Mouse (Mus musculus) hindbrain, embryonic 16.5 days (tissue): ENCODE data around the gene Rcor2. TPM values are rescaled to one million over a fixed set of nuclear protein-coding genes. Genes with fewer than 3 reads are reported as not detected.
A peak's percentile ranks its signal among the peaks of the same experiment; 100 is the strongest.

Source experiments
- ATAC-seq: fragments of 200-750 bp; cut with Nextera tagmentation; 2 replicates; pipeline ENCODE4 v1.8.0; 2017; ENCODE audit warnings: moderate TSS enrichment, moderate library complexity
- H3K27ac ChIP-seq: fragments of 300-500 bp; sonication (generic); 2 replicates; pipeline ENCODE4 v1.5.1; 2014; ENCODE audit warnings: low read depth, mild to moderate bottlenecking, control low read depth, low read length, moderate library complexity
- H3K27me3 ChIP-seq: fragments of 300-500 bp; sonication (generic); replicated peaks from 2 replicates; pipeline ENCODE4 v1.6.1; 2014; ENCODE audit warnings: low read length; ENCODE audit not compliant: control insufficient read depth, insufficient read depth
- H3K36me3 ChIP-seq: fragments of 300-500 bp; sonication (generic); 2 replicates; pipeline ENCODE4 v1.6.1; 2014; ENCODE audit warnings: mild to moderate bottlenecking, low read length, moderate library complexity, mixed read lengths; ENCODE audit not compliant: control insufficient read depth, insufficient read depth
- H3K4me1 ChIP-seq: fragments of 300-500 bp; sonication (generic); 2 replicates; pipeline ENCODE4 v1.6.1; 2014; ENCODE audit warnings: low read depth, low read length; ENCODE audit not compliant: control insufficient read depth, insufficient read depth
- H3K4me2 ChIP-seq: fragments of 300-500 bp; sonication (generic); 2 replicates; pipeline ENCODE4 v1.6.1; 2014; ENCODE audit warnings: mild to moderate bottlenecking, low read length, control low read depth, moderate library complexity
- H3K4me3 ChIP-seq: fragments of 300-500 bp; sonication (generic); 2 replicates; pipeline ENCODE4 v1.5.1; 2014; ENCODE audit warnings: mild to moderate bottlenecking, low read length, control low read depth, moderate library complexity
- H3K9ac ChIP-seq: fragments of 300-500 bp; sonication (generic); 2 replicates; pipeline ENCODE4 v1.6.1; 2014; ENCODE audit warnings: low read depth, mild to moderate bottlenecking, control low read depth, low read length, moderate library complexity
- H3K9me3 ChIP-seq: fragments of 300-500 bp; sonication (generic); 2 replicates; pipeline ENCODE4 v1.6.1; 2014; ENCODE audit warnings: mild to moderate bottlenecking, low read length, moderate library complexity; ENCODE audit not compliant: control insufficient read depth
- WGBS: fragments of 180-500 bp; shearing (Covaris S2); extraction: QIAGEN DNeasy Blood & Tissue Kit; methylation state at CpG from one replicate; pipeline ENCODE4 v1.1.7; 2014; 5-methylcytosine and 5-hydroxymethylcytosine counted together
- polyA plus RNA-seq: library from polyadenylated mRNA; unstranded; fragments of >200 nt; fragmentation: Nextera tagmentation; extraction: Ambion mirVana; gene quantifications from 2 replicates; pipeline ENCODE4 v1.2.1, GENCODE M21; 2015

Rcor2 gene
- polyA plus RNA-seq, 1 experiment from 2014 or later = 10.5 TPM

GRCm38 (mm10) chr19:7307995-7308770 is 41.1 kb downstream of the Rcor2 start:
- no peaks in the 10 kb centered on the region for H3K27me3 ChIP-seq
- no peaks in the 10 kb centered on the region for H3K9me3 ChIP-seq
- H3K4me3 ChIP-seq = no peak overlapping the region
- peak; percentile 57 for ATAC-seq
- peaks cover 44% of the 10 kb centered on the region for H3K4me1 ChIP-seq
- no peaks in the 10 kb centered on the region for H3K36me3 ChIP-seq
- no peak overlapping the region for H3K27ac ChIP-seq
- 42% methylated on average over 8 of the region's 8 CpGs for WGBS
- H3K9ac ChIP-seq = no peak overlapping the region
- no peak overlapping the region for H3K4me2 ChIP-seq

- Histone ChIP-seq H3K4me3 (no peak overlapping the region), H3K9ac (no peak overlapping the region), H3K27ac (no peak overlapping the region), H3K27me3 (no peaks in the 10 kb centered on the region), H3K36me3 (no peaks in the 10 kb centered on the region), H3K4me2 (no peak overlapping the region), H3K9me3 (no peaks in the 10 kb centered on the region), H3K4me1 (peaks cover 39% of the 10 kb centered on the region)
- 76% methylated on average over 2 of the region's 2 CpGs for WGBS
- ATAC-seq = no peak
These were observed 42.7 kb downstream of the Rcor2 start for GRCm38 (mm10) chr19:7309738-7310330.

- WGBS = 33% methylated on average over 5 of the region's 5 CpGs
- H3K36me3 ChIP-seq = no peaks in the 10 kb centered on the region
- H3K27ac ChIP-seq = peak overlapping the region; percentile 52; the same call in 1 of the 2 replicates
- H3K9ac ChIP-seq = no peak overlapping the region; the same call in 1 of the 2 replicates
- no peaks in the 10 kb centered on the region for H3K27me3 ChIP-seq
- peaks cover 43% of the 10 kb centered on the region for H3K4me1 ChIP-seq
- H3K4me3 ChIP-seq = no peak overlapping the region
- no peak overlapping the region for H3K4me2 ChIP-seq
- no peak for ATAC-seq
- H3K9me3 ChIP-seq = no peaks in the 10 kb centered on the region
These were observed 43.6 kb downstream of the Rcor2 start for GRCm38 (mm10) chr19:7310704-7311103.

GRCm38 (mm10) chr19:7311306-7311705 is 44.2 kb downstream of the Rcor2 start:
- no peaks in the 10 kb centered on the region for H3K36me3 ChIP-seq
- H3K27me3 ChIP-seq = no peaks in the 10 kb centered on the region
- H3K9me3 ChIP-seq = no peaks in the 10 kb centered on the region
- H3K4me2 ChIP-seq = no peak overlapping the region
- H3K4me1 ChIP-seq = peaks cover 45% of the 10 kb centered on the region
- 47% methylated on average over 10 of the region's 10 CpGs for WGBS
- peak overlapping the region; percentile 52; the same call in 1 of the 2 replicates for H3K27ac ChIP-seq
- no peak for ATAC-seq
- H3K9ac ChIP-seq = no peak overlapping the region
- H3K4me3 ChIP-seq = no peak overlapping the region

GRCm38 (mm10) chr19:7313660-7314059 is 46.5 kb downstream of the Rcor2 start:
- Histone ChIP-seq H3K9ac (no peak overlapping the region), H3K4me2 (no peak overlapping the region), H3K4me1 (peaks cover 34% of the 10 kb centered on the region), H3K27me3 (no peaks in the 10 kb centered on the region), H3K4me3 (no peak overlapping the region), H3K36me3 (no peaks in the 10 kb centered on the region), H3K27ac (no peak overlapping the region), H3K9me3 (no peaks in the 10 kb centered on the region)
- ATAC-seq = no peak
- WGBS = 78% methylated on average over 2 of the region's 2 CpGs

GRCm38 (mm10) chr19:7314976-7315586 is 48.0 kb downstream of the Rcor2 start:
- 0 out of 2 replicates have a peak overlapping the region, but pooled peaks have one; percentile 9 for H3K27ac ChIP-seq
- WGBS = 59% methylated on average over 8 of the region's 8 CpGs
- ATAC-seq = no peak
- no peak overlapping the region for H3K4me3 ChIP-seq
- H3K9me3 ChIP-seq = no peaks in the 10 kb centered on the region
- H3K4me2 ChIP-seq = no peak overlapping the region
- no peaks in the 10 kb centered on the region for H3K36me3 ChIP-seq
- H3K27me3 ChIP-seq = no peaks in the 10 kb centered on the region
- H3K4me1 ChIP-seq = peaks cover 26% of the 10 kb centered on the region
- H3K9ac ChIP-seq = no peak overlapping the region

- Histone ChIP-seq H3K4me1 (peaks cover 21% of the 10 kb centered on the region), H3K4me2 (no peak overlapping the region), H3K4me3 (no peak overlapping the region), H3K27ac (no peak overlapping the region), H3K36me3 (no peaks in the 10 kb centered on the region), H3K27me3 (no peaks in the 10 kb centered on the region), H3K9ac (no peak overlapping the region), H3K9me3 (no peaks in the 10 kb centered on the region)
- WGBS = 78% methylated on average over 4 of the region's 4 CpGs
- no peak for ATAC-seq
These were observed 48.5 kb downstream of the Rcor2 start for GRCm38 (mm10) chr19:7315587-7315984.

- Histone ChIP-seq H3K9me3 (no peaks in the 10 kb centered on the region), H3K4me3 (no peak overlapping the region), H3K36me3 (no peaks in the 10 kb centered on the region), H3K27me3 (no peaks in the 10 kb centered on the region), H3K9ac (no peak overlapping the region), H3K4me2 (no peak overlapping the region), H3K4me1 (peaks cover 10% of the 10 kb centered on the region), H3K27ac (no peak overlapping the region)
- 81% methylated on average over 4 of the region's 4 CpGs for whole genome bisulfite sequencing
- no peak for ATAC-seq
These were observed 49.7 kb downstream of the Rcor2 start for GRCm38 (mm10) chr19:7316822-7317221.

- Histone ChIP-seq H3K4me1 (peaks cover 7% of the 10 kb centered on the region), H3K36me3 (no peaks in the 10 kb centered on the region), H3K27ac (no peak overlapping the region), H3K27me3 (no peaks in the 10 kb centered on the region), H3K9me3 (no peaks in the 10 kb centered on the region), H3K9ac (no peak overlapping the region), H3K4me3 (no peak overlapping the region), H3K4me2 (no peak overlapping the region)
- ATAC-seq = no peak
- WGBS = 87% methylated on average over 4 of the region's 4 CpGs
These were observed 50.6 kb downstream of the Rcor2 start for GRCm38 (mm10) chr19:7317716-7318115.
